Mouse (Mus musculus) lung, postnatal 25 days (tissue): ENCODE measurements around the gene Cpt2.

Experiments
- DNase-seq: peaks from one replicate; pipeline ENCODE4 v3.0.0; 2022; ENCODE audit warnings: low spot score

The Cpt2 gene

GRCm38 (mm10) chr4:107923145-107923802, at the start of gene Cpt2:
Gene Cpt2 (minus strand): TSS chr4:107923610.
- DNase-seq, result peak; percentile 96

- DNase-seq, result no peak
These were observed 47.8 kb upstream of the Cpt2 start for GRCm38 (mm10) chr4:107971162-107971561.

- no peak for DNase-seq
These were observed 46.4 kb upstream of the Cpt2 start for GRCm38 (mm10) chr4:107969781-107970180.

DNA sequence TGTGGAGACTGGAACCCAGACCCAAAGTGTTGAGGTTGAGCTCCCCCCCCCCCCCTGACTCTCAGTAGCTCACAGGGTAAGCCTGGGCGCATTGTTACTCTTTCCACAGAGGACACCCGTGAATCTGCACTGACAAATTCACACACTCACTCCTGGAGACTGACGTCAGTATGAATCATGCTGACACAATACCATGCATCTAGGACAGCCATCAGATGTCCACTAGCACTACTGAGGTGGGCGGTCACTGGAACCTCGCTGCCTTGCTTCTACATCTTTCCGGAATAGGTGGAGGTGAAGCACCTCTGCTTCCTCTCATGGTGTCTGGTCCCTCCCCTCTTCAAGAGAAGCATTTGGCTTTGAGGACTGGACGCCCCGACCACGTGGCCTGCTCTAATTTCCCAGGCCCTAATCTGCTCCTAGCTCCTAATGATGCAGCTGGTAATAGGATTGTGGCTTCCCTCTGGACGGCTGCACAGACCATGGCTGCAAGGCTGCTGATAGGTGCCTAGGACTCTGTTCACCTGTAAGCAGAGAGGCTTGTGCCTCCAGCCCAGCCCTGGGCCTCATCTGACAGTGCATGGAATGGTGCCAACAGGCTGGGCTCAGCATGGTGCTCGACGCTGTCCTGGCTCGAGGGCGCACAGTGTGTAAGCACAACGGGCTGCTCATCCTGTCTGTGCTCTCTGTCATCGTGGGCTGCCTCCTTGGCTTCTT, 44.7 kb upstream of the Cpt2 start, which contains the start of gene Slc1a7:
Slc1a7 (plus strand) TSS at position 367 of the 717 bp plus-strand sequence.
- no peak for DNase-seq

GRCm38 (mm10) chr4:107966416-107967109, 43.2 kb upstream of the Cpt2 start:
- DNase-seq, result no peak

DNA sequence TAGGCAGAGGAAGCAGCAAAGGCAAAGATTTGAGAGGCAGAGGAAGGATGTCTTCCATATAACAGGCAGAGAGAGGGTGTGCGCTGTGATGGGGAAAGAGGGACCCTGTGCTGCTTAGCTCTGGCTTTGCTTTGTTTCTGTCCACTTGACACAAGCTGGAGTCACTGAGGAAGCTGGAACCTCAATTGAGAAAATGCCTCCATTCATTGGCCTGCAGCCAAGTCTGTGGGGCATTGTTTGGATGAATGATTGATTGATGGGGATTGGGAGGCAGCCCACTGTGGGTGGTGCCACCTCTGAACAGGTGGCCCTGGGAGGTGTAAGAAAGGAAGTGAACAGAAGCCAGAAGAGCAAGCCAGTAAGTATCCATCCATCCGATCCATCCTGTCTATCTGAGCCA, 39.4 kb upstream of the Cpt2 start:
- DNase-seq, result no peak

- peak; percentile 56 for DNase-seq
These were observed 38.8 kb upstream of the Cpt2 start for GRCm38 (mm10) chr4:107962044-107962732.

GRCm38 (mm10) chr4:107958487-107958886, 35.1 kb upstream of the Cpt2 start:
- no peak for DNase-seq

GRCm38 (mm10) chr4:107955691-107956090, 32.3 kb upstream of the Cpt2 start:
- DNase-seq, result no peak

- no peak for DNase-seq
These were observed 29.4 kb upstream of the Cpt2 start for GRCm38 (mm10) chr4:107952845-107953244.

DNA sequence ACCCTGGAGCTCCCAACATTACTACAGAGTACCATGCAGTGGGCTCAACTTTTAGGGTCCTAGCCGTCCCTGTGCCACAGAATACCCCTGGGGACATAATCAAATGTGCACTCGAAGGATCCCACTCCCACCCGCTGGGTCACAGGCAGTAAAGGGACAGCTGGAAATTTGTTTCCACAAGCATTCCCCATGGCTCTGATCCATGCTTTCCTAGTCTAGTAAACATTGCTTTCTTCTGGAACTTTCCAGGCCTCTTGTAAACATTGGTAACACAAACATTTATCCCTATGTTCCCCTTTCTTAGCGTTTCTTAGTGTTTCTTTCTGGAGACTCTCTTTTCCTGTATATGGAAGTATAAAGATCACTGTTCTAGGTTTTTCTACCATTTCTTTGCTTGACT, 26.5 kb upstream of the Cpt2 start:
- DNase-seq, result no peak

- DNase-seq, result no peak
These were observed 20.7 kb upstream of the Cpt2 start for GRCm38 (mm10) chr4:107944141-107944540.

DNA sequence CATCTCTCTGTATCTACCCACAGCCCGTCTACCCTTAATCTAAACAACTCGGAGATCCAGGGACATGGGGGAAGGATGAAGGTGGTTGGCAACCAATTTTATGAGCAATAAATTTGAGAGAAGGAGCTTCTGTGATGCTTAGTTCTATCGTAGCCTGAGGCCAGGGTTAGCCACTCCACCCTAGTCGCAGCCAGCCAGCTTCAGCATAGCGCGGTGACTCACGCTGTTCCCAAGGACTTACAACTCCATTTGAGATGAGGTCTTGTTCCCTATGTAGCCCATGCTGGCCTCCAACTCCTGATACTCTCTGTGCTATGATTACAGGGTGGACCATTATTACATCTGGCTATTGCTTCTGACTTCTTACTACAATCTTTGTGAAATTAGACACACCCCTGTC, 19.3 kb upstream of the Cpt2 start:
- DNase-seq, result no peak

DNA sequence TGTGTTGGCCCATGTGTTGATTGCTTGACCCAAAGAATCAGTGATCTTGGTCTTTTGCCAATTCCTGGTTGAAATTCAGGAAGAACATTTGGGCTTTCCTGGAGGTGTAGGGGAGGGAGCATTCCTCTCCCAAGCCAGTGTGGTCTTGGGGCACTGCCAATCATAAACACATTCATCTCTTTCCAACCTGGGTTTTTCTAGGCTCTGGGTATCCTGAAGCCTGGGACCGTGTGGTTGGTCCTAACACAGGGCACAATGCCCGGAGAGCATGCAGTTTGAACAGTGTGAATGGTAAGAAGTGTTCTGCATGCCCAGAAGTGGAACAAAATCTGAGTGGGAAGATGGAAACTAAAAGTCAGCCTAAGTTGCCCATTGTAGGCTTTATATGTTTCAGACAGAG, 14.7 kb upstream of the Cpt2 start:
- DNase-seq, result no peak

DNA sequence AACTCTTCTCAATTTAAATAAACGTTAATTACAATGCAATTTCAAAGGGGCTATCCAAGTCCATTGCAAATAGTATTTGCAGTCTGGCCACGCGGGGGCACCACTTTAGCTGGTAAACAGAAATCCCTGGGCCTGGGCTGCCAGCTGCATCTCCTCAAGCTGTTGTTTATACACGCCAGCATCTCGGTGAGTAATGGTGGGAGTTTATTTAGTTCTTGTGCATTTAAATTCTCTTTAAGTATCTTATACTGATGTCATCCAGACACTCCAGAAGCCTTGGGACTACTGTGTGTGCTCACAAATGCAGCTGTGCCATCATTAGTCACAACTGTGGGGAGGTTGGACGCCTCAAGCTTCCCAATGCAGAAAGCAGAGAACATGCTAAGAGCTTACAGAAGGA, 13.9 kb upstream of the Cpt2 start:
- peak; percentile 60 for DNase-seq

GRCm38 (mm10) chr4:107935254-107935653, 11.8 kb upstream of the Cpt2 start:
- no peak for DNase-seq

DNA sequence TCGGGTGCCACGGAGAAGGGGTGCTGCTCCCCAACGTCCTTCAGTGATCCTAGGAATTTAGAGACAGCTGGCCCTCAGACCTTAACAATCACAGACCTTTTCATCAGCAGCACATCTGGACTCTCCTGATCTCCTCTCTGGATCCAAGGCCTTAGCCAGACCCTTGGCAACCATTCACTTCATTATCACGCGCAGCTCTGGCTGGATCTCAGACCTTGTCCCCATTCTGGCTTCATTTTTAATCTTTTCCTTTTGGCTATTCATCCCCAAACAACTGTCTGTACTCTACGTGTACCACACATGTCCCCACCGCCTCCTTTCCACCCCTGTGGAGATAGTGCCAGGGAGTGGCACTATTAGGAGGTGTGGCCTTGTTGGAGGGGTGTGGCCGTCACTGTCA, 9.8 kb upstream of the Cpt2 start:
- no peak for DNase-seq

DNA sequence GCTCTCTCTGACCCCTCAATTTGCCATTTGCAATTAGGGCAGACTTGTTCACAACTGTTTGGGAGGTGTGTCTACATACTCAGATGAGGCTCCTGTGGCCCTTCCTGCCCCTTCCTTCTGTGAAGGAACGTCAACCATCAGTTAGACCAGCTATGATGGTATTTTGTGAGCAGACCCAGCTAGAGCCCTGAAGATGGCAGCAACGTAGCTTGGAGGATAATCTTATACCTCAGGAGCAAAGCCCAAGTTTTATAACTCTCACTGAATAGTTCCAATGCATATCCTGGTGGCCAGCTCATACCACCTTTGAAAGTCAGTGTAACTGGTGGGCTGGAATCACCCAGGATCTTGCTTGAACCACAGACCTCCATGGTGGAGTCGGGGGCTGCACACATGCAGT, 8.0 kb upstream of the Cpt2 start:
- no peak for DNase-seq

GRCm38 (mm10) chr4:107928726-107929125, 5.3 kb upstream of the Cpt2 start:
- DNase-seq, result no peak

GRCm38 (mm10) chr4:107928269-107928668, 4.9 kb upstream of the Cpt2 start:
- no peak for DNase-seq

DNA sequence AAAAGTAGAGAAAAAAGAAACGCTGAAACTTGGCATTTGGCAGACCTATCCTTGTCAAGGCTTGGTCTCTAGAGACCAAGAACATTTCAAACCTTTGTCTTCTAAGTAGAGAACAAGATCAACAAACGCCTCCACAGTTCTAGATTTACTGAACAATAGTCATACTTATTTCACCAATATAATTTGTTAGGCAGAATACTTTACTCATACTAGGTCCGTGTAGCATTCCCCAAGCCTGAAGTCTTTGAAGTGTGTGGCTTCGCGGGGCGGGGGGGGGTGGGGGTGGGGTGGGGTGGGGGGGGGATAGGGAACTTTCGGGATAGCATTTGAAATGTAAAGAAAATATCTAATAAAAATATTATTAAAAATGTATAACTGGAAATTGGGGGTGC, 389 bp upstream of the Cpt2 start:
- no peak for DNase-seq

DNA sequence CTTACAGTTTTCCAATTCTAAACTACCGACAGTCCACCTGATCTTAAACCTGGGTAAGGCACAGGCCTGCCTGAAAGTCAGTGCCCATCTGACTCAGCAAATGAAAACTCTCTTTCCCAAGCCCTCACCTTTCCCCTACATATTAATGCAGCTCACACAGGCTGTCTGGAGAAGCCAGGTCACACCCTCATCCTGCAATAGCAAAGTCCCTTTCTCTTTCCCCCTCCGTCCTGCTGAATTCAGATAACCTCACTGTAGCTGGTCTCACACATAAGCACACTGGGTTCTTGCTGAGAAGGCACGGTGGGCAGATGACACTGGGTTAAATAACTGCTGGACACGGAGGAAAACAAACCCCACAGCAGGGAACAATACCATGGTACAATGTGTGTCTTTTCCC, 1.5 kb downstream of the Cpt2 start:
- peak; percentile 34 for DNase-seq
